Mouse (Mus musculus): ENCODE measurements around the gene Kremen2.
"Not testable (repeated sequence)": the region's sequence is repeated elsewhere in the genome, so short reads cannot be mapped to it uniquely, and the experiment has no call there.

The Kremen2 gene

GRCm38 (mm10) chr17:23745301-23746251, at the start of gene Kremen2:
Gene Kremen2, minus strand, starts transcription at chr17:23745833.
- DNase-seq: no peak

DNA sequence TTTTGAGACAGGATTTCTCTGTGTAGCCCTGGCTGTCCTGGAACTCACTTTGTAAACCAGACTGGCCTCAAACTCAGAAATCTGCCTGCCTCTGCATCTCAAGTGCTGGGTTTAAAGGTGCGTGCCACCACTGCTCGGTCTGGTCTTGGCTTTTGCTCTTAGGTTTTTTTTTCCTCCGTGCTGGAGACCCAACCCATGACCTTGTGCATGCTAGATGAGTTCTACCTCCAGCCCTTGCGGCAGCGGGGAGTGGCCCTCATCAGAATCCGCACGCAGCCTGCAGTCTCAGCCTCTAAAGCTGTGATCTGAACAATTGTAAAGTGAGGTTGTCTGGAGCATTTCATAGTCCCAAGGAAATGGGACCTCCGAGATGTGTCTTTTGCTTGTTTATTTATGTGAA, 49.7 kb upstream of the Kremen2 start:
- no peak for DNase-seq

DNA sequence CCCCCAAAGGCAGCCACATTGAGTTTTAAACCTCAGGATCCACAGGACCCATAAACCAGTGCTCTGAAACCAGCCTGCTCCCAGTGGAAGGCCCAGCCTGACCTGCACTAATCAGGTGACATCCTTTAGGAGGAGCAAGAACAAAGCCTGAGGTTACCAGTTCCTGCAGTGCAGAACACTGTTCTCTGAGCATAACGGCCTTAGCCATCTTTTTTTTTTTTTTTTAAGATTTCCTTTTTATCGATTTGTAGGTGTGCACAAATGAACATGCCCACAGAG, 45.4 kb upstream of the Kremen2 start:
- peak in 1 of 2 experiments; percentile 34 for DNase-seq

- DNase-seq: peak; percentile 51 to 79
Observed at GRCm38 (mm10) chr17:23790269-23791078, 44.8 kb upstream of the Kremen2 start, which contains the start of gene Srrm2. Gene Srrm2, plus strand, starts transcription at chr17:23790532.

DNA sequence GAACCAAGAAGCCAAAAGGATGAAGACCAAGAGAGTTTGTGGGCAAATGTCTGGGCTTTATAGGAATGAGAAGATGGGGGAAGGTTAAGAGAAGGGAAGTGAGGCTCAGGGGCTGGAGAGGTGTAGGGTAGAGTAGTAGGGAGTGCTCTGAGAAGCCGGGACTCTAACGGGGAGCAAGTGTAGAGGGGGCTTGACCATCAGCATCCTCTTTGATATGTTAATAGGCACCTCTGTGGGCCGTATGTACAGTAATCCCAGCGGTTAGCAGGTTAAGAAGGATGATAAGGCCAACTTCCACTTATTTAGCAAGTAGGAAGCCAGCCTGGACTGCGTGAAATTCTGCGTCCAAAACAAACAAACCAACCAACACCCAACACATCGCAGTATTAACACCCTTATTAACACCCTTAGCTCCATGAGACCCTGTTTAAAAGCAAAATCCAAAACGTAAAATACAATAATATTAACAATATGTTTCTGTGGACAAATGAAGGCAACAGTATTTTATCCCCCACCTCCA, 44.2 kb upstream of the Kremen2 start:
- DNase-seq: no peak

DNA sequence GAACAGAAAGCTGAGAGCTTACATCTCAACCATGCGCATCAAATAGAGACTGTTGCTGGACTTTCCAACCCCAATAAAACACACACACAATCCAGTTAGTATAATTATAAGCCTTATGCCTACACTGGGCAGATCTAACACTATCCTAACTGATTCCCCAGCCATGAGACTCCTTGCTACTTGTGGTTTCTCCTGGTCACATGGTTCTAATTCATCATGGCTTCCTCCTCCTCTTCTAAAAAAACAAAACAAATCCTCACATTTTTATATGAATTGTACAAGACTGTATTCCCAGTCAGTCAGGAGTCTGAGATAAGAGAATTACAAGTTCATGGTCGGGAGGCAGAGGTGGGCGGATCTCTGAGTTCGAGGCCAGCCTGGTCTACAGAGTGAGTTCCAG, 43.3 kb upstream of the Kremen2 start:
- no peak for DNase-seq

DNA sequence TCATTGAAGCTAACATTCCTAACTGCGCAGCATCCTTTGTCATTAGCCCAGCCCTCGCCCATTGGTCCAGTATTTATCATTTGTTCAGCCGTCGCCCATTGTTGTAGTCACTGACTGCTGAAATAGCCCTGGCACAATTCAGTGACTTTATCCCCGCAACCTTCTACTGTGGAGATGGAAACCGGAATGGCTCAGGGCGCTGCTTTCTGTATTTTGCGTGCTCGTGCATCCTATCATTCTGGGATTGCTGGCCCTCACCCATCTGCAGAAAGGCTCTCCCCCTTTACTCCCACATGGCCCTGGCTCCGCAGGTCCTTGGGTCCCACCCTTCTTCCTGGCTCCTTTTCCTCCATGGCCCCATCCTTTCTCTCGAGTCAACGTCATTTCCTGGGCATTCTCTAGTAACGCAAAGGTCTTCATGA, 40.9 kb upstream of the Kremen2 start:
- peak; percentile 22 to 43 for DNase-seq

GRCm38 (mm10) chr17:23785561-23786471, 40.2 kb upstream of the Kremen2 start, which contains the start of gene Flywch2:
Gene Flywch2, minus strand, starts transcription at chr17:23786081.
- DNase-seq: peak; percentile 87 to 89

GRCm38 (mm10) chr17:23783352-23783751, 37.7 kb upstream of the Kremen2 start:
- no peak for DNase-seq

GRCm38 (mm10) chr17:23778447-23778846, 32.8 kb upstream of the Kremen2 start:
- no peak for DNase-seq

DNA sequence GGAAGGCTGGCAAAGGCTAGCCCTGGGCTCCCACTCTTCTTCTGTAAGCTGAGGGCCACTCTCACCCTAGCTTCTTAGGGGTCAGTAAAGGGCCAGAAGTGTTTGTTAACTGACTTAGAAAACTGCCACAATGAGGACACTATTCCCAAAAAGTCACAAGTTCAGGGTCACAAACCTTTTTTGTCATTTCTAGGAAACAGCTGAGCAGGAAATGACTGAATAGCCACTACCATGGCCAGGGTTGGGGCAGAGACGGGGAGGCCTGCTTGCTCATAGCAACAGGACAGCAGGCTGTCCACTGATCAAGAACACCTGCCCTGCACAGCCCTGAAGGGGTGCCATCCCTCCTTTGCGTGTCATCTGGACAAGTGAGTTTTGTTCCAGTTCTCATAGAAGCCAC, 31.5 kb upstream of the Kremen2 start:
- peak in 1 of 2 experiments; percentile 15 for DNase-seq

- no peak for DNase-seq
Observed at GRCm38 (mm10) chr17:23776216-23776615, 30.6 kb upstream of the Kremen2 start.

DNA sequence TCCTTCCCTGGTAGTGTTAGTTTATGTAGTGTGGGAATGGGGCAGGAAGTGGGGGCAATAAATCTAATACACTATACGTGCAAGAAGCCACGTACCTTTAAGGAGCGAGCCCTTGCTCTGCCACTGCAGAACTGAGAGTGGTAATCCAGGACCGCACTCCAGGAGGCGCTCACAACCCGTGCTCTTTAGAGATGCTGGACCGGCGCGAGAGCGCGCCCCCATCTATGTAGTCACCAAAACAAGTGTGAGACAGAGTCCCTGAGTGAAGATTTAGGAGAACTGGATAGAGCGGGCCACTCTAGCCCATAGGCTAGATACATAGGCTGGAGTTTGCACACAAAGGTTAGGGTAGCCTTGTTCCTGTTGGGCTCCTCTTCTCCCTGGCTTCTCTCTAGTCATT, 28.5 kb upstream of the Kremen2 start:
- peak; percentile 91 to 95 for DNase-seq

DNA sequence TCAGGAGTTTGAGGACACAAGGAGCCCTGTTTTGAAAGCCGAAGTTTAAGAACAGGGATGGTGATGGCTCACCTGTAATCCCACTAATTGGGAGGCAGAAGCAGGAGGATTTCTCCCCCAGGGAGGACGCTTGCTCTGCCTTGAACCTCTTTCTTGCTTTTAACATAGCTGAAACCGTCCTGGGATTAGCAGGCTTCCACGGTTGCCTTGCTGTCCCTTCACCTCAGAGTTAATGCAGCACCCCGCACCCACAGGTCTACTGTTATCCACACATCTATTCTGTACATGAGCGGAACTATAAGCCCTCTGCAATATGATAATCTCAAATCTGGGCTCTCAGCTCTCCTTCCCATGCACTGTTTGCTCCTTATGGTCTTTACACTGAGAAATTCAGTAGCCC, 28.0 kb upstream of the Kremen2 start:
- DNase-seq: no peak

DNA sequence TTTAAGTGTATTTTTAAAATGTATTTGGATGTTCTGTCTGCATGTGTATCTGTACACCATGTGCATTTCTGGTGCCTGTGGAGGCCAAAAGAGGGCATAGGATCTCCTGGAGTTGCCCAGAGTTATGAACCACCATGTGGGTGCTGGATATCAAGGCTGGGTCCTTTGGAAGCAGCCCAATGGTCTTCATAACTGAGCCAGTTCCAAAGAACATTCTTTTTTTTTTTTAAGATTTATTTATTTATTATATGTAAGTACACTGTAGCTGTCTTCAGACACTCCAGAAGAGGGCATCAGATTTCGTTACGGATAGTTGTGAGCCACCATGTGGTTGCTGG, 26.6 kb upstream of the Kremen2 start:
- DNase-seq: not testable (repeated sequence)

GRCm38 (mm10) chr17:23771284-23772218, 25.9 kb upstream of the Kremen2 start, which contains the start of gene Flywch1:
Gene Flywch1, minus strand, starts transcription at chr17:23771602.
- DNase-seq: peak; percentile 98 to 99

- no peak for DNase-seq
Observed at GRCm38 (mm10) chr17:23770896-23771283, 25.3 kb upstream of the Kremen2 start.

DNA sequence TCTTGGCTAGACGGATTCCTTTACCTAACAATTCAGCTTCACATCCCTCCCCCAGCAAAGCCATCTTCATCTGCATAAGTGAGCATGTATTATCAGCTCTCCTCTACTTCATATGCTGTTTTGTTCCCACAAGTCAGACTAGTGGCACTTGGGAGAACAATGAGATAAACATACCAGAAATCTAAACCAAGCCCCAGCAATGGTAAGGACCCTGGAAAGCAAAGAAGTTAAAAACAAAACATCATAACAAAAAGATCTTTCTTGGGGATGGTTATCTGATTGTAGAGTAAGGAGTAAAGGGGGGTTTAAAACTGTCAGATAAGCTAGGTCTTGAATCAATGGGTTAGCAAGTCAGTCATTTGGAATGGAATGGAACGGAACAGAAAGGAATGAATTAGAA, 24.9 kb upstream of the Kremen2 start:
- no peak for DNase-seq

- DNase-seq: no peak
Observed at GRCm38 (mm10) chr17:23762976-23763375, 17.3 kb upstream of the Kremen2 start.

DNA sequence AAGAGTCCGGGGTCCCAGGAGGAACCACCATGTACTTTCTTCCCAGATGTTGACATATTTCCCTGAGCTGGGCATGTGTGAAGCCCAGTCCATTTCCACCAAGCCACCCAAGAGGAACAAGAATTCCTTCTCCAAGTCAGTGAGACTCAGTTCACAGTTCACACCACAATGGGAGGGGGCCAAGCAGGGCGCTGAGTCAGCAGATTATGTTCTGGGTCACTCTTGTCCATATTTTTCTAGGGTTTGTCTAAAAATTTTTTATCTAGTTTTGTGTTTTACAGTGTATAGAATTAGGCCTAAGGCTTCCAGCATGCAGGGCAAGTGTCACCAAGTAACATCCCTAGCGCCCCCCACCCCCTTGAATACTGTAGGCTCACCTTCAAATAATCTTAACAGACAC, 15.5 kb upstream of the Kremen2 start:
- DNase-seq: no peak

DNA sequence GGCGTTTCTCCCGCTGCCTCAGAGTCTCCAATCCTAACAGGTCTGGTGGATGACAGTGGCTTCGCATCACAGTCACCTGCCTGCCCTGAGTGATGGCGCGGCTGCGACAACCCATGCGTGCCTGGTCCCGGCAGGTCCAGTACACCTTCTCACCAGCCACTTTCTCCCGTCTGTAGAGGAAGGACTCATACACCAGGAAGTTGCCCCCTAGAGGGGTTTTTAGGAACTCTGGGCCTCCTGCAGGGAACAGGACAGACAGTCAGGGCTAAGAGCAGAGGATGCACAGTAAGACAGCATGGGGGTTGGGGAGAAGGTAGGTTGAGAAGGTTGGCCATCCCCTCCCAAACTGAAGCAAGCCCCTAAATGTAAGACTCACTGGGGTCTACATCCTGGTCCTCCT, 14.6 kb upstream of the Kremen2 start:
- DNase-seq: no peak

All from kidney, postnatal 36 days (tissue).